Mouse (Mus musculus) erythroid progenitor cell, adult 5-6 weeks (primary cell): ENCODE results near the gene Tmem150c. TPM values are rescaled to one million over a fixed set of nuclear protein-coding genes. Genes with fewer than 3 reads are reported as not detected.

ENCODE experiments used
- ATAC-seq: replicated peaks from 2 replicates; pipeline ENCODE4 v1.8.0; 2016; ENCODE audit warnings: moderate number of reproducible peaks, mild to moderate bottlenecking, moderate TSS enrichment, inconsistent platforms; ENCODE audit not compliant: poor library complexity, low FRiP score, severe bottlenecking
- total RNA-seq, 2 experiments: library from RNA; stranded (forward) in 1 of 2; stranded (reverse) in 1 of 2; fragments of 150-400 nt in 1 of 2; fragments of 186-747, 209-891 nt in 1 of 2; gene quantifications; 2 replicates each; pipeline versions ENCODE4 v1.2.3 to v1.2.4; 2015 to 2017; ENCODE audit warnings: low replicate concordance in 2 of 2

The Tmem150c gene
- total RNA-seq, 2 experiments from 2014 or later: 0.68 TPM; not detected in 1

DNA sequence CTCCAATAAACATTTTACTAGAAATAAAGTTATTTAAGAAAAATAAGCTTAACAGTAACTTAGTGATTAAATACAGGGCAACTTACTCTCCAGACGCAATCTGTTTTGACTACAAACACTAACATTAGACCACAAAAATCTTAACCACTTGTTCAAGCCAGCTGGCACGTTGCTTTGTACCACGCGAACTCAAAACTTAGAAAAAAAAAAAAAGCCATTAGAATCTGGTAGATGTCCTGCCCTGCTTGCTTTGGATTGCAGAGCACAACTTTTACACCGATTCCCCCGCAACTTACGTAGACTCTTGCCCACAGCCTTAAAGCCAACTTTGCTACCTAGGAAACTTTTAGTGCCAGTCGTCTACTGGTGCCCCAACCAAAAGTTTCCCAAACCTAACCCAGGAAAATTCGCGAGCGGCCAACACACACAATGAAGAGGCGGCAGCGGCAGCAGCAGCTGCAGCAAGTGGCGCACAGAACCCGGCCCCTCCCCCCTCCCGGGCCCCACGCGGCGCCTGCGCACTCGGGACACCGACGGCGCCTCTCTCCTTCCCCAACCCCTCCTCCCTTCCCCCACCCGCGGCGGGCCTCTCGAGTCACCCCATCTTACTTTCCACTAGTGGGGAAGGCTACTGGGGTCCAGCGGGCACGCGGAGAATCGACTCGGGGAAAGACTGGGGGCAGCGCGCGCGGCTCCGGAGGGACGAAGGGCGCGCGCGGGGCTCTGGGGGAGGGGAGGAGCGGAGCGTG, 121.5 kb downstream of the Tmem150c start:
- peak; percentile 67 for ATAC-seq

DNA sequence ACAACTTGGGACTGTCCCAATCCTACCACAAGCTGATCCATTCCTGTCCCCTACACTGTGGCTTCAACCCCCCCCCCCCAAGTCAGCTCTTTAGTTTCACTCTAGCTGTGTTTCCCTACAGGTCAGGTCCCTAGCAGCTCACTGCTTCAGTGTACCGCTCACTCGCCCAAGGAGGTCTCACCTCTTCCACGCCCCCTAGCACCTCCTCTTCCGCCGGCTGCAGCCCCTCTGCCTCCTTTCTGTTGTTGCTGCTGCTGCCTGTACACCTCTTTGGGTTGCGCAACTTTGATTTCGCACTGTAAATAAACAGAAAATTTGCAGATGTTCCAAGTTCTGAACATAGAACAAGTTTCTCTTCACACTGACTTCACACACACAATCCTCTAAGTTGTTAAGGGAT, 122.9 kb downstream of the Tmem150c start:
- no peak for ATAC-seq

DNA sequence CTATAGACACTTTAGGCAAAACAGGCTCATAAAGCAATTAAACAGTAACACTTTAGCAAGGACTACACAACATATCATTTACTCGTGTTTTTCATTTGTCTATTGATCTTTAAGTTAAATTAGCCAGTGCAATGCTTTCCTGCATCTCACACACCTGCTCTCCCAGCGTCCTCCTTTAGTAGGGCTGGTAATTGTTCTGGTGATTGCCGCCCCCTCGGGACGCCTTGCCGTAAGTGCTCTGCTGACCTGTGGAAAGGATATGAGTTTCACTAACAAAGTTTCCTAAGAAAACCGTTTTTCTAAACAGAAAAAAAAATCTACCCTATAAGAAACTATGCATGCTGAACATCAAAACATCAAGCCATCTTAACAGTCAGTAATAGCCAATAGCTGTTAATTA, 123.7 kb downstream of the Tmem150c start:
- ATAC-seq: no peak

DNA sequence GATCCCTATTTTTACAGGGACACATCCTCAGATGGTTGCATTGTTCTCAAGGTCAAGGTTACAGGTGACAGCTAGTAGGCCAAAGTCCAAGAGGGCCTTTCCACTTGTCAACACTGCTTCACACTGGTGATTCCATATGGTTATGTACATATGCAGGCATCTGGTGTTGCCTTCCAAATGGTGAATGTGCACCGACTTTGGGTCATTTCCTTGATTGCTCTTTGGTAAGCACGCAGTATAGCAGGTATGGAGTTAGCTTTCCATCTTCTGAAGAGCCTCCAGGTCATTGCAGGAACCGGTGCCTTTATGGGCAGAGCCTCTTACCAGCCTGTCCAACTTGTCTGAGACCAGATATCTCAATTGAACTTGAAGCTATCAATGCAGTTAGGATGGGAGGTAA, 127.0 kb downstream of the Tmem150c start:
- no peak for ATAC-seq

DNA sequence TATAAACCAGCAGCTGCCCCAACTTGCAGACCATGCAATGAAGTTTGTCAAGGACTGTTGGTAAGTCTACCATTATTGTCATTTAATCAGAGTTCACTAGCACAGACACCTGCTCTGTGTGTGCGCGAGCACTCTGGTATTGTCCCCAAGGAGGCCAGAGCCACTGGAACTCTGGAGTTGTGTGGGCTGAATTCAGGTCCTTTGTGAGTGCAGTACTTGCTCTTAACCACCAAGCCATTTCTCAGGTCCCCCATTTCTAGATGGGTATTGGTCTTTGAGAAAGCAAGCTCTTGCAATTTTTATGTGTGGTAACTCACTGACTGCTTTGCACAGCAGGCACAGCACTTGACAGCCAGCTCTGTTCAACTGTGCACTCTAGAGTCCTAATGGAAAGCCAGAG, 127.5 kb downstream of the Tmem150c start:
- no peak for ATAC-seq

DNA sequence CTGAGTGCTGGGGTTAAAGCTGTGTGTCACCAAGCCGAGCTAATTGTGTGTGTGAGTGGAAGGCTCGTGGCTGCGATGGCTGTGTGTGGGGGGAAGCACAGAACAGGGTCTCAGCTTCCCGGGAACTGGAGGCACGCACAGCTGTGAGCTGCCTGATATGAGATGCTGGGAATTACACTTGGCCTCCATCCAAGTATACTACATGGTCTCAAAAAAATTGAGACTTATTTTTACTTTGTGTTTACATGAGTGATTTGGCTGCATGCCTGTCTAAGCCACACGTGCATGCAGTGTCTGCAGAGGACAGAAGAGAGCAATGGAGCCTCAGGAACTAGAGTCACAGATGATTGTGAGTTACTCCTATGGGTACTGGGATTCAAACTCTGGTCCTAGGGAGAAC, 129.5 kb downstream of the Tmem150c start:
- ATAC-seq: no peak

Other genes starting within 250 kb of the Tmem150c start
- gene Hnrnpd, start 180.9 kb downstream of the Tmem150c start, total RNA-seq (2015; ENCODE audit: low replicate concordance): 231 and 281 TPM in 2 replicates
- 118 and 215 TPM in 2 replicates for gene Hnrnpd, start 180.9 kb downstream of the Tmem150c start, total RNA-seq (2017; ENCODE audit: low replicate concordance)
- gene 4930524J08Rik, start 180.7 kb downstream of the Tmem150c start, total RNA-seq (2015; ENCODE audit: low replicate concordance): 8.8 TPM in 1 of 2 replicates, not detected in the other
- 3.9 TPM in 1 of 2 replicates, not detected in the other for gene 4930524J08Rik, start 180.7 kb downstream of the Tmem150c start, total RNA-seq (2017; ENCODE audit: low replicate concordance)
- gene Hnrnpdl, start 120.1 kb downstream of the Tmem150c start, total RNA-seq (2015; ENCODE audit: low replicate concordance): 233 and 266 TPM in 2 replicates
- gene Hnrnpdl, start 120.1 kb downstream of the Tmem150c start, total RNA-seq (2017; ENCODE audit: low replicate concordance): 256 and 262 TPM in 2 replicates
- gene Enoph1, start 119.8 kb downstream of the Tmem150c start, total RNA-seq (2015; ENCODE audit: low replicate concordance): 4.2 and 10.5 TPM in 2 replicates
- 3.3 and 6.2 TPM in 2 replicates for gene Enoph1, start 119.8 kb downstream of the Tmem150c start, total RNA-seq (2017; ENCODE audit: low replicate concordance)